Mouse (Mus musculus) MEL (cell line): Measurements from ENCODE around the gene Trdn.

ENCODE experiments used
- GATA1 ChIP-seq: IDR thresholded peaks from 2 replicates; pipeline ENCODE4 v1.6.1; 2011; ENCODE audit warnings: low read depth, low read length, improper control_type of control experiment
- MXI1 ChIP-seq: IDR thresholded peaks from 2 replicates; pipeline ENCODE4 v1.6.1; 2011; ENCODE audit warnings: mild to moderate bottlenecking, low read depth, low read length, improper control_type of control experiment

GRCm38 (mm10) chr10:33375474-33376029, 295.2 kb downstream of the Trdn start:
- TF ChIP-seq MXI1: no peak
- TF ChIP-seq GATA1: no peak
